Mouse (Mus musculus) thymus, adult 2 months (tissue): ENCODE measurements around the gene Mtpn.

Experiments
- CTCF ChIP-seq: fragments of 200-500 bp; IDR thresholded peaks from 2 replicates; pipeline ENCODE4 v1.5.1; 2012; ENCODE audit warnings: mild to moderate bottlenecking, control low read depth, low read length, moderate library complexity, borderline replicate concordance; ENCODE audit not compliant: control insufficient read depth, poor library complexity, insufficient read depth; ENCODE audit errors: extremely low read depth
- POLR2A ChIP-seq: fragments of 200-500 bp; IDR thresholded peaks from 2 replicates; pipeline ENCODE4 v1.6.1; 2012; ENCODE audit warnings: mild to moderate bottlenecking, low read length, control low read depth, moderate library complexity; ENCODE audit not compliant: control insufficient read depth, poor library complexity, insufficient read depth; ENCODE audit errors: extremely low read depth

DNA sequence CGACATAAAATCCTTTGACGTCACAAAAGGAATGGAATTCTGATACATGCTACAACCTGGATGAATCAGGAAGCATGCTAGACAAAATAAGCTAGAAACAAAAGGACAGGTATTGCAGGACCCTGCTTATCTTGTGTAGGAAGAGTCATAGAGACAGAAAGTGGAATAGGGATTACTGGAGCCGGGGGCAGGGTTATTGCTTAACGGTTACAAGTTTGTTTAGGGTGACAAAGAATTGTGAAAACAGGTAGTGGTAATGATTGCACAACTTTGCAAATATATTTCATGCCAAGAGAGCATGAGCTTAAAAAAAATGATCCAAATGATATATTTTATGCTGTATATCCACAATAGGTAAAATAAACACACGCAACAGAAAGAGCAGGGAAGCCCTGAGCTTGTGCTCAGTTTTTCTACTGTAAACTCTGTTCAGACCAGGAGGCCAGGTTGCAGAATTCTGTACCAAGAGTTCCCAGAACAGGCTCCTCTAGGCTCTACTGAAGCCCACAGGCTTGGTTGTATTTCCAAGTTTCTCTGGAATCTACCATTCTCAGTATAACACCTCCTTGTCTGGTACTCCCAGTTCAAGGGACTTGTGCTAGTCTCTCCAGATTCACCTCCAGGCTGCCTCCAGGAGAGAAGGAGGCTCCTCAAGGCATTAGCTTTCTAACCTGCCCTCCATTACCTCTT is 39.6 kb downstream of the Mtpn start:
- TF ChIP-seq POLR2A, result no peak
- TF ChIP-seq CTCF, result no peak
